Mouse (Mus musculus): ENCODE data around the gene Rnf213.

GRCm38 (mm10) chr11:119390271-119391231 is 2.3 kb upstream of the Rnf213 start:
- TF ChIP-seq CTCF (IDR thresholded peaks at IDR 0.05; ENCODE audit: insufficient read depth, low read length) (no peak), POLR2A (IDR thresholded peaks at IDR 0.05; ENCODE audit: borderline replicate concordance, extremely low read depth, low read depth, low read length) (peak; percentile 78; the same call in 1 of the 2 replicates)
